Mouse (Mus musculus) MEL (cell line): ENCODE results near the gene Tent4b.

Experiments used
- CHD2 ChIP-seq: IDR thresholded peaks from 2 replicates; pipeline ENCODE4 v1.6.1; 2011; ENCODE audit warnings: low read length, improper control_type of control experiment
- CTCF ChIP-seq, 3 experiments: IDR thresholded peaks in 2 of 3; conservative IDR thresholded peaks in 1 of 3; 2 replicates each; pipeline ENCODE4 v1.5.1; 2011 to 2012; ENCODE audit warnings: low read length in 3 of 3, low read depth in 2 of 3, mild to moderate bottlenecking in 2 of 3, improper control_type of control experiment in 1 of 3, inconsistent platforms in 1 of 3, mixed read lengths in 1 of 3, moderate library complexity in 1 of 3; ENCODE audit not compliant: control insufficient read depth in 1 of 3, insufficient read depth in 1 of 3, poor library complexity in 1 of 3, severe bottlenecking in 1 of 3
- E2F4 ChIP-seq: IDR thresholded peaks from 2 replicates; pipeline ENCODE4 v1.6.1; 2011; ENCODE audit warnings: low read depth, low read length, improper control_type of control experiment, borderline replicate concordance
- EP300 ChIP-seq, 2 experiments: IDR thresholded peaks; 2 replicates each; pipeline ENCODE4 v1.6.1; 2011; ENCODE audit warnings: improper control_type of control experiment in 2 of 2, low read length in 2 of 2, low read depth in 1 of 2, mild to moderate bottlenecking in 1 of 2
- MAFK ChIP-seq: IDR thresholded peaks from 2 replicates; pipeline ENCODE4 v1.6.1; 2011; ENCODE audit warnings: low read depth, mild to moderate bottlenecking, low read length, improper control_type of control experiment, borderline replicate concordance
- MAX ChIP-seq: IDR thresholded peaks from 2 replicates; pipeline ENCODE4 v1.6.1; 2011; ENCODE audit warnings: low read length, improper control_type of control experiment
- POLR2A ChIP-seq, 2 experiments: IDR thresholded peaks; 2 replicates each; pipeline ENCODE4 v1.6.1; 2011 to 2012; ENCODE audit warnings: low read length in 2 of 2, mild to moderate bottlenecking in 2 of 2, control low read depth in 1 of 2, improper control_type of control experiment in 1 of 2, low read depth in 1 of 2, moderate library complexity in 1 of 2; ENCODE audit not compliant: control insufficient read depth in 1 of 2, insufficient read depth in 1 of 2, poor library complexity in 1 of 2
- TCF12 ChIP-seq: IDR thresholded peaks from 2 replicates; pipeline ENCODE4 v1.6.1; 2014; ENCODE audit warnings: low read depth, mild to moderate bottlenecking, inconsistent platforms, low read length, improper control_type of control experiment, moderate library complexity
- USF2 ChIP-seq, 2 experiments: IDR thresholded peaks; 2 replicates each; pipeline ENCODE4 v1.6.1; 2011 to 2012; ENCODE audit warnings: improper control_type of control experiment in 2 of 2, low read length in 2 of 2, borderline replicate concordance in 1 of 2, inconsistent platforms in 1 of 2, low read depth in 1 of 2, mild to moderate bottlenecking in 1 of 2; ENCODE audit not compliant: insufficient read depth in 1 of 2
- ZC3H11A ChIP-seq: IDR thresholded peaks from 2 replicates; pipeline ENCODE4 v1.6.1; 2012; ENCODE audit warnings: low read depth, mild to moderate bottlenecking, inconsistent platforms, low read length, improper control_type of control experiment

DNA sequence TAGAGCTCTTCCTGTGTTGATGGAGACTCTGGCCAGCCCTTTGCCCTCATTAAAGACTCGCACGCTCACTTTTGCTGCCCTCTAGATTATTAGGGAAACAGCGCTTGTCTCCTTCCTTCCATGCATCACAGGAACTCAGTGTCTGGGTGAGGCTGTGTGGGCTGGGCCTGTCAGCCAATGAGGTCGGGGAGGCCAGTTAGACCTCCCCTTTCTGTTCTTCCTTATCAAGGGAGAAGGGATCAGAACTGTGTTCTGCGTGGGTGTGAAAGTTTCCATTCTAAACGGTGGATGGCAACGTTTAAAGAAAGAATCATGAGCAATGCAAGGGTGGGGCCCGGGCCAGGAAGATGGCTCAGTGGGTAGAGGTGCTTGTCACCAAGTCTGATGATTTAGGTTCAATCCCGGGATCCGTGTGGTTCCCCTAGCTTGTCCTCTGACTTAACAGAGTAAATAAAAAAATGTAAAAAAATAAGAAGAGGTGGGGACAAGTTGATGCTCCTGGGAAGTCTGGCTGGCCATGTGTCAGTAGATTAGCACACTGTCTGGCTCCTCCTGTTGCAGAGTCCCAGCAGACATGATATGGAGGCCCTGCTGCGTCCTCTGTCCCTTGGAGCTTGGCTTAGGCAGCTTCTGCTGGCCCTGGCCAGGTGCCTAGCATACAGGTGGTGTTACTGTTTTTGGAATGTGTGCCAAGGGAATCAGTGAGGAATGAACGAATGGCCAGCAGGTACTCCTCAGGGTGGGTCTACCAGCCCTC lies 99.1 kb downstream of the Tent4b start:
- TF ChIP-seq CHD2: no peak
- peak in 1 of 3 experiments; percentile 15; a peak in 1 of 6 replicates for TF ChIP-seq CTCF (IDR thresholded peaks at IDR 0.05 in 2 of 3, conservative IDR thresholded peaks at IDR 0.05 in 1 of 3; ENCODE audit: control insufficient read depth in 1 of 3, insufficient read depth in 1 of 3, low read depth in 2 of 3, low read length in 3 of 3, poor library complexity in 1 of 3, severe bottlenecking in 1 of 3)
- no peak; the same call in 1 of the 2 replicates for TF ChIP-seq MAFK
- TF ChIP-seq POLR2A (IDR thresholded peaks at IDR 0.05; ENCODE audit: control insufficient read depth in 1 of 2, insufficient read depth in 1 of 2, low read depth in 1 of 2, low read length in 2 of 2, poor library complexity in 1 of 2): peak in 1 of 2 experiments; percentile 61; a peak in 1 of 4 replicates
- TF ChIP-seq USF2 (IDR thresholded peaks at IDR 0.05; ENCODE audit: borderline replicate concordance in 1 of 2, insufficient read depth in 1 of 2, low read depth in 1 of 2, low read length in 2 of 2): no peak
- TF ChIP-seq EP300 (IDR thresholded peaks at IDR 0.05; ENCODE audit: low read depth in 1 of 2, low read length in 2 of 2): peak in 1 of 2 experiments; percentile 91; a peak in 3 of 4 replicates
- TF ChIP-seq MAX: no peak; the same call in 1 of the 2 replicates
- TF ChIP-seq TCF12: peak; percentile 50
- TF ChIP-seq E2F4: no peak
- TF ChIP-seq ZC3H11A: no peak
